Mouse (Mus musculus): ENCODE results near the gene Flt1. TPM values are rescaled to one million over a fixed set of nuclear protein-coding genes. Genes with fewer than 3 reads are reported as not detected.

Gene Flt1
- polyA plus RNA-seq, 1 experiment from 2014 or later, result 14.0 TPM

- H3K27me3 ChIP-seq (replicated peaks), result peaks cover 53% of the 10 kb centered on the region
Measured at GRCm38 (mm10) chr5:147721438-147721837, 4.4 kb downstream of the Flt1 start.

GRCm38 (mm10) chr5:147718335-147718734 is 7.5 kb downstream of the Flt1 start:
- no peak overlapping the region for H3K27ac ChIP-seq
- peaks cover 27% of the 10 kb centered on the region for H3K27me3 ChIP-seq (replicated peaks)
- no peaks in the 10 kb centered on the region for H3K4me1 ChIP-seq
- no peak overlapping the region for H3K4me3 ChIP-seq (replicated peaks)
- 84% methylated on average over 7 of the region's 7 CpGs for WGBS
- H3K4me2 ChIP-seq, result no peak overlapping the region
- H3K9ac ChIP-seq, result no peak overlapping the region
- no peaks in the 10 kb centered on the region for H3K9me3 ChIP-seq
- no peaks in the 10 kb centered on the region for H3K36me3 ChIP-seq
- ATAC-seq (ENCODE audit: insufficient read depth, low FRiP score, low read depth), result no peak

More at GRCm38 (mm10) chr5:147721438-147721837, 4.4 kb downstream of the Flt1 start:
- WGBS, result 30% methylated on average over 8 of the region's 8 CpGs
- no peak overlapping the region for H3K4me2 ChIP-seq
- H3K9ac ChIP-seq, result no peak overlapping the region
- H3K36me3 ChIP-seq, result no peaks in the 10 kb centered on the region
- H3K4me3 ChIP-seq (replicated peaks), result no peak overlapping the region
- H3K27ac ChIP-seq, result no peak overlapping the region
- ATAC-seq (ENCODE audit: insufficient read depth, low FRiP score, low read depth), result no peak
- peaks cover 17% of the 10 kb centered on the region for H3K4me1 ChIP-seq
- no peaks in the 10 kb centered on the region for H3K9me3 ChIP-seq

GRCm38 (mm10) chr5:147716697-147717217 is 9.1 kb downstream of the Flt1 start:
- H3K36me3 ChIP-seq, result no peaks in the 10 kb centered on the region
- no peaks in the 10 kb centered on the region for H3K9me3 ChIP-seq
- H3K27ac ChIP-seq, result no peak overlapping the region
- WGBS, result 71% methylated on average over 15 of the region's 15 CpGs
- peaks cover 18% of the 10 kb centered on the region for H3K27me3 ChIP-seq (replicated peaks)
- H3K4me2 ChIP-seq, result no peak overlapping the region
- ATAC-seq (ENCODE audit: insufficient read depth, low FRiP score, low read depth), result no peak
- H3K4me1 ChIP-seq, result no peaks in the 10 kb centered on the region
- no peak overlapping the region for H3K9ac ChIP-seq
- H3K4me3 ChIP-seq (replicated peaks), result no peak overlapping the region

GRCm38 (mm10) chr5:147716276-147716675 is 9.5 kb downstream of the Flt1 start:
- ATAC-seq (ENCODE audit: insufficient read depth, low FRiP score, low read depth), result no peak
- H3K27ac ChIP-seq, result no peak overlapping the region
- WGBS, result 78% methylated on average over 9 of the region's 9 CpGs

GRCm38 (mm10) chr5:147715391-147715790 is 10.4 kb downstream of the Flt1 start:
- H3K36me3 ChIP-seq, result no peaks in the 10 kb centered on the region
- no peaks in the 10 kb centered on the region for H3K9me3 ChIP-seq
- ATAC-seq (ENCODE audit: insufficient read depth, low FRiP score, low read depth), result no peak
- no peak overlapping the region for H3K27ac ChIP-seq
- no peak overlapping the region for H3K4me3 ChIP-seq (replicated peaks)
- H3K4me2 ChIP-seq, result no peak overlapping the region
- no peak overlapping the region for H3K9ac ChIP-seq
- peaks cover 4% of the 10 kb centered on the region for H3K27me3 ChIP-seq (replicated peaks)
- no peaks in the 10 kb centered on the region for H3K4me1 ChIP-seq
- WGBS, result 74% methylated on average over 13 of the region's 13 CpGs

More at GRCm38 (mm10) chr5:147716276-147716675, 9.5 kb downstream of the Flt1 start:
- Histone ChIP-seq H3K36me3 (no peaks in the 10 kb centered on the region), H3K4me3 (replicated peaks) (no peak overlapping the region), H3K27me3 (replicated peaks) (peaks cover 13% of the 10 kb centered on the region), H3K4me1 (no peaks in the 10 kb centered on the region), H3K4me2 (no peak overlapping the region), H3K9me3 (no peaks in the 10 kb centered on the region), H3K9ac (no peak overlapping the region)

- H3K4me3 ChIP-seq (replicated peaks), result no peak overlapping the region
- no peaks in the 10 kb centered on the region for H3K27me3 ChIP-seq (replicated peaks)
- no peaks in the 10 kb centered on the region for H3K4me1 ChIP-seq
- H3K9me3 ChIP-seq, result no peaks in the 10 kb centered on the region
- 35% methylated on average over 4 of the region's 4 CpGs for WGBS
- H3K4me2 ChIP-seq, result no peak overlapping the region
- H3K9ac ChIP-seq, result no peak overlapping the region
- ATAC-seq (ENCODE audit: insufficient read depth, low FRiP score, low read depth), result no peak
- H3K36me3 ChIP-seq, result no peaks in the 10 kb centered on the region
- H3K27ac ChIP-seq, result no peak overlapping the region
Measured at GRCm38 (mm10) chr5:147708500-147708899, 17.3 kb downstream of the Flt1 start.

GRCm38 (mm10) chr5:147707479-147707878 is 18.3 kb downstream of the Flt1 start:
- H3K27ac ChIP-seq, result no peak overlapping the region
- no peak for ATAC-seq (ENCODE audit: insufficient read depth, low FRiP score, low read depth)
- no peaks in the 10 kb centered on the region for H3K9me3 ChIP-seq
- H3K4me1 ChIP-seq, result no peaks in the 10 kb centered on the region
- H3K27me3 ChIP-seq (replicated peaks), result no peaks in the 10 kb centered on the region
- no peak overlapping the region for H3K9ac ChIP-seq
- H3K4me2 ChIP-seq, result no peak overlapping the region
- 36% methylated on average over 4 of the region's 4 CpGs for WGBS
- H3K4me3 ChIP-seq (replicated peaks), result no peak overlapping the region
- no peaks in the 10 kb centered on the region for H3K36me3 ChIP-seq

- Histone ChIP-seq H3K4me2 (no peak overlapping the region), H3K27me3 (replicated peaks) (no peaks in the 10 kb centered on the region), H3K36me3 (no peaks in the 10 kb centered on the region), H3K9me3 (no peaks in the 10 kb centered on the region), H3K4me1 (no peaks in the 10 kb centered on the region), H3K9ac (no peak overlapping the region), H3K4me3 (replicated peaks) (no peak overlapping the region), H3K27ac (no peak overlapping the region)
- ATAC-seq (ENCODE audit: insufficient read depth, low FRiP score, low read depth), result no peak
- WGBS, result 45% methylated on average over 4 of the region's 4 CpGs
Measured at GRCm38 (mm10) chr5:147704890-147705289, 20.9 kb downstream of the Flt1 start.

- H3K4me1 ChIP-seq, result no peaks in the 10 kb centered on the region
- H3K27ac ChIP-seq, result no peak overlapping the region
- no peaks in the 10 kb centered on the region for H3K36me3 ChIP-seq
- H3K27me3 ChIP-seq (replicated peaks), result no peaks in the 10 kb centered on the region
- H3K9ac ChIP-seq, result no peak overlapping the region
- ATAC-seq (ENCODE audit: insufficient read depth, low FRiP score, low read depth), result no peak
- no peak overlapping the region for H3K4me3 ChIP-seq (replicated peaks)
- 84% methylated on average over 5 of the region's 5 CpGs for WGBS
- no peak overlapping the region for H3K4me2 ChIP-seq
- H3K9me3 ChIP-seq, result no peaks in the 10 kb centered on the region
Measured at GRCm38 (mm10) chr5:147702423-147702822, 23.4 kb downstream of the Flt1 start.

GRCm38 (mm10) chr5:147701024-147701423 is 24.8 kb downstream of the Flt1 start:
- no peaks in the 10 kb centered on the region for H3K4me1 ChIP-seq
- no peak overlapping the region for H3K4me3 ChIP-seq (replicated peaks)
- H3K27me3 ChIP-seq (replicated peaks), result no peaks in the 10 kb centered on the region
- H3K27ac ChIP-seq, result no peak overlapping the region
- 92% methylated on average over 3 of the region's 3 CpGs for WGBS
- no peaks in the 10 kb centered on the region for H3K36me3 ChIP-seq
- H3K4me2 ChIP-seq, result no peak overlapping the region
- no peaks in the 10 kb centered on the region for H3K9me3 ChIP-seq
- H3K9ac ChIP-seq, result no peak overlapping the region
- no peak for ATAC-seq (ENCODE audit: insufficient read depth, low FRiP score, low read depth)

GRCm38 (mm10) chr5:147698044-147698443 is 27.8 kb downstream of the Flt1 start:
- no peaks in the 10 kb centered on the region for H3K36me3 ChIP-seq
- H3K27me3 ChIP-seq (replicated peaks), result no peaks in the 10 kb centered on the region
- no peak overlapping the region for H3K4me3 ChIP-seq (replicated peaks)
- H3K4me2 ChIP-seq, result no peak overlapping the region
- WGBS, result 49% methylated on average over 13 of the region's 13 CpGs
- H3K9ac ChIP-seq, result no peak overlapping the region
- ATAC-seq (ENCODE audit: insufficient read depth, low FRiP score, low read depth), result no peak
- H3K9me3 ChIP-seq, result no peaks in the 10 kb centered on the region
- H3K4me1 ChIP-seq, result no peaks in the 10 kb centered on the region
- H3K27ac ChIP-seq, result no peak overlapping the region

- ATAC-seq (ENCODE audit: insufficient read depth, low FRiP score, low read depth), result no peak
- H3K27ac ChIP-seq, result no peak overlapping the region
- H3K4me2 ChIP-seq, result no peak overlapping the region
- H3K4me3 ChIP-seq (replicated peaks), result no peak overlapping the region
- no peak overlapping the region for H3K9ac ChIP-seq
- no peaks in the 10 kb centered on the region for H3K27me3 ChIP-seq (replicated peaks)
- no peaks in the 10 kb centered on the region for H3K9me3 ChIP-seq
- WGBS, result 41% methylated on average over 5 of the region's 5 CpGs
- no peaks in the 10 kb centered on the region for H3K36me3 ChIP-seq
- no peaks in the 10 kb centered on the region for H3K4me1 ChIP-seq
Measured at GRCm38 (mm10) chr5:147697165-147697564, 28.6 kb downstream of the Flt1 start.

- Histone ChIP-seq H3K9me3 (no peaks in the 10 kb centered on the region), H3K27ac (no peak overlapping the region), H3K9ac (no peak overlapping the region), H3K4me3 (replicated peaks) (no peak overlapping the region), H3K4me1 (no peaks in the 10 kb centered on the region), H3K27me3 (replicated peaks) (no peaks in the 10 kb centered on the region), H3K4me2 (no peak overlapping the region), H3K36me3 (no peaks in the 10 kb centered on the region)
- 92% methylated on average over 1 of the region's 1 CpGs for WGBS
- ATAC-seq (ENCODE audit: insufficient read depth, low FRiP score, low read depth), result no peak
Measured at GRCm38 (mm10) chr5:147692622-147693021, 33.2 kb downstream of the Flt1 start.

All from stomach, embryonic 15.5 days (tissue).